Mouse (Mus musculus) midbrain, embryonic 11.5 days (tissue): ENCODE data around the gene Psmb7. TPM values are rescaled to one million over a fixed set of nuclear protein-coding genes. Genes with fewer than 3 reads are reported as not detected.

Source experiments
- ATAC-seq: fragments of 200-750 bp; cut with Nextera tagmentation; 2 replicates; pipeline ENCODE4 v1.8.0; 2017; ENCODE audit warnings: moderate TSS enrichment, moderate library complexity; ENCODE audit not compliant: low FRiP score
- DNase-seq: peaks from one replicate; pipeline ENCODE4 v3.0.0; 2015; ENCODE audit warnings: low spot score; ENCODE audit errors: missing footprints
- H3K27ac ChIP-seq: fragments of 300-500 bp; sonication (generic); 2 replicates; pipeline ENCODE4 v1.5.1; 2014; ENCODE audit warnings: low read depth, low read length
- H3K27me3 ChIP-seq: fragments of 300-500 bp; sonication (generic); 2 replicates; pipeline ENCODE4 v1.6.1; 2014; ENCODE audit warnings: mild to moderate bottlenecking, low read length, moderate library complexity, mixed read lengths; ENCODE audit not compliant: control insufficient read depth, insufficient read depth
- H3K36me3 ChIP-seq: fragments of 300-500 bp; sonication (generic); 2 replicates; pipeline ENCODE4 v1.6.1; 2014; ENCODE audit warnings: mild to moderate bottlenecking, low read length, moderate library complexity, mixed read lengths; ENCODE audit not compliant: control insufficient read depth, insufficient read depth
- H3K4me1 ChIP-seq: fragments of 300-500 bp; sonication (generic); 2 replicates; pipeline ENCODE4 v1.6.1; 2014; ENCODE audit warnings: low read length; ENCODE audit not compliant: control insufficient read depth, insufficient read depth
- H3K4me2 ChIP-seq: fragments of 300-500 bp; sonication (generic); 2 replicates; pipeline ENCODE4 v1.6.1; 2014; ENCODE audit warnings: mild to moderate bottlenecking, moderate library complexity
- H3K4me3 ChIP-seq: fragments of 300-500 bp; sonication (generic); 2 replicates; pipeline ENCODE4 v1.5.1; 2014; ENCODE audit warnings: low read depth, low read length
- H3K9ac ChIP-seq: fragments of 300-500 bp; sonication (generic); 2 replicates; pipeline ENCODE4 v1.6.1; 2014; ENCODE audit warnings: low read length
- H3K9me3 ChIP-seq: fragments of 300-500 bp; sonication (generic); 2 replicates; pipeline ENCODE4 v1.6.1; 2016; ENCODE audit warnings: low read length; ENCODE audit not compliant: control insufficient read depth
- WGBS: fragments of 180-500 bp; shearing (Covaris S2); extraction: QIAGEN DNeasy Blood & Tissue Kit; methylation state at CpG from one replicate; pipeline ENCODE4 v1.1.7; 2014; 5-methylcytosine and 5-hydroxymethylcytosine counted together
- polyA plus RNA-seq: library from polyadenylated mRNA; unstranded; fragments of >200 nt; fragmentation: Nextera tagmentation; extraction: Ambion mirVana; gene quantifications from 2 replicates; pipeline ENCODE4 v1.2.1, GENCODE M21; 2014

Gene Psmb7
- polyA plus RNA-seq, 1 experiment from 2014 or later = 351 TPM

GRCm38 (mm10) chr2:38613576-38613975 is 30.3 kb downstream of the Psmb7 start:
- H3K4me3 ChIP-seq = no peak overlapping the region
- no peak overlapping the region for H3K9ac ChIP-seq
- no peaks in the 10 kb centered on the region for H3K9me3 ChIP-seq
- H3K4me2 ChIP-seq = no peak overlapping the region
- H3K27me3 ChIP-seq = no peaks in the 10 kb centered on the region; the same call in 1 of the 2 replicates
- H3K4me1 ChIP-seq = peaks cover 28% of the 10 kb centered on the region
- no peak for DNase-seq
- WGBS = 92% methylated on average over 3 of the region's 3 CpGs
- no peak overlapping the region for H3K27ac ChIP-seq
- H3K36me3 ChIP-seq = no peaks in the 10 kb centered on the region
- ATAC-seq = no peak

- H3K4me2 ChIP-seq = no peak overlapping the region
- DNase-seq (no peak), ATAC-seq (no peak)
- H3K27me3 ChIP-seq = no peaks in the 10 kb centered on the region; the same call in 1 of the 2 replicates
- H3K9me3 ChIP-seq = no peaks in the 10 kb centered on the region
- no peak overlapping the region for H3K4me3 ChIP-seq
- no peak overlapping the region for H3K27ac ChIP-seq
- 93% methylated on average over 6 of the region's 6 CpGs for WGBS
- peaks cover 28% of the 10 kb centered on the region for H3K4me1 ChIP-seq
- H3K9ac ChIP-seq = no peak overlapping the region
- no peaks in the 10 kb centered on the region for H3K36me3 ChIP-seq
Observed at GRCm38 (mm10) chr2:38612596-38612995, 31.3 kb downstream of the Psmb7 start.

DNA sequence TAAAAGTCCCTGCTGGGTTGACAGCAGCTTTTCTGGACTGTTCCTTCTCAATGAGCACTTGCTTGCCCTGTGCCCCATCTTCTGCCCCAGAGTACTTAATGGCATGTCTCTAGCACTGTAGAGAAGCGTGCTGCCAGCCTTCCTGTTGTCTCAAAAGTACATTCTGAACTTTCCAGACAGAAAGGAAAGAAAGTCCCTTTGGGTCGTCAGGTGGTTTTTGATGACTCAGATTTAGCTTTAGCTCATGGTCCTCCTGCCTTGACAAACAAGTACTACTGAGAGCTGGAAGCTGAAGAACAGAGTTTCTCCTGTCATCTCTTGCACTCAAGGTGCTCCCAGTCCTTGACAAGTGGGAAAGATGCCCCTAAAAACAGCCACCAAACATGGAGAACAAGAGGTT is 33.7 kb downstream of the Psmb7 start:
- Histone ChIP-seq H3K4me2 (no peak overlapping the region), H3K9me3 (no peaks in the 10 kb centered on the region), H3K9ac (no peak overlapping the region), H3K4me1 (peaks cover 12% of the 10 kb centered on the region; the same call in 1 of the 2 replicates), H3K4me3 (no peak overlapping the region), H3K36me3 (no peaks in the 10 kb centered on the region), H3K27ac (no peak overlapping the region), H3K27me3 (no peaks in the 10 kb centered on the region)
- 87% methylated on average over 2 of the region's 2 CpGs for WGBS
- ATAC-seq (no peak), DNase-seq (no peak)

DNA sequence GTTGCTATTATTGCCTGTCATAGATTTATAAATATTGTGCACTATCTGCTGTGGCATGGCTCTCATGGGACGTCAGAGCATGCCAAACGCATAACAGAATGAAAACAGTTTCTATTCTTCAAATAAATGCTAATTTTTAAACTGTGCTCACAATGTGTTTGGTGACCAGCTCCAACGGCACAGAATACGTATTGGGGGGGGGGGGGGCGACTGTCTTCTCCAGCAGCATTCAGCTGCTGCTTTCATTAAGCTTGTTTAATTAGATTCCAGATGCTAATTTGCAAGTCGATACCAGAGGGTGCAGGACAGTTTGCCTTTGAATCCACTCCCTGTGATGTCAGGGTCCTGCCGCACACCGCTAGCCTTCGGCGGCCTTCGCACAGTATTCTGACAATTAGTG is 34.6 kb downstream of the Psmb7 start:
- Histone ChIP-seq H3K4me2 (no peak overlapping the region), H3K9ac (no peak overlapping the region), H3K36me3 (no peaks in the 10 kb centered on the region), H3K9me3 (no peaks in the 10 kb centered on the region), H3K4me1 (peaks cover 8% of the 10 kb centered on the region; the same call in 1 of the 2 replicates), H3K27ac (no peak overlapping the region), H3K4me3 (no peak overlapping the region), H3K27me3 (no peaks in the 10 kb centered on the region)
- 73% methylated on average over 11 of the region's 11 CpGs for WGBS
- ATAC-seq (peak; percentile 69), DNase-seq (no peak)

GRCm38 (mm10) chr2:38608831-38609309 is 35.0 kb downstream of the Psmb7 start:
- Histone ChIP-seq H3K4me3 (no peak overlapping the region), H3K27me3 (no peaks in the 10 kb centered on the region), H3K36me3 (no peaks in the 10 kb centered on the region), H3K4me2 (no peak overlapping the region), H3K9ac (no peak overlapping the region), H3K4me1 (peaks cover 8% of the 10 kb centered on the region; the same call in 1 of the 2 replicates), H3K9me3 (no peaks in the 10 kb centered on the region), H3K27ac (0 out of 2 replicates have a peak overlapping the region, but pooled peaks have one; percentile 3)
- ATAC-seq (peak; percentile 11; the same call in 1 of the 2 replicates), DNase-seq (no peak)
- WGBS = 85% methylated on average over 5 of the region's 5 CpGs

GRCm38 (mm10) chr2:38607716-38608115 is 36.2 kb downstream of the Psmb7 start:
- 78% methylated on average over 1 of the region's 1 CpGs for WGBS
- H3K9ac ChIP-seq = no peak overlapping the region

DNA sequence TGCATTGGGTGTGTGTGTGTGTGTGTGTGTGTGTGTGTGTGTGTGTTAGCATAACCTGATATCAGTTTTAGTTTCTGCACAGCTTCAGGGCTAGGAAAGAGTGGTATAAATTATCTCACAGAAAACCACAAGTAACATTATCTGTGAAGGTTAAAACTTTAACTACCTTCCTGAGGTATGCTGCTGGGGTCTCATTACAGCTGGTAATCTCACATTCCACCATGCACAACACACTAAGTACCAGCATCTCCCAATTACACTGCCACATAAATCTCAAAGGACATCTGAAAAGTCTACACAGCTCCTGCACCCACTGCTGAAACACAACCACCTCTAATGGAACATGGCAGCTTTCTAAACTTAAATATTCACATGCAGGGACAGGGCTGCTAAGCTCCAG is 43.0 kb downstream of the Psmb7 start:
- DNase-seq (no peak), ATAC-seq (no peak)
- Histone ChIP-seq H3K9ac (no peak overlapping the region), H3K27me3 (no peaks in the 10 kb centered on the region), H3K27ac (no peak overlapping the region), H3K9me3 (no peaks in the 10 kb centered on the region), H3K4me3 (no peak overlapping the region), H3K4me1 (no peaks in the 10 kb centered on the region), H3K36me3 (no peaks in the 10 kb centered on the region), H3K4me2 (no peak overlapping the region)

More at GRCm38 (mm10) chr2:38607716-38608115, 36.2 kb downstream of the Psmb7 start:
- Histone ChIP-seq H3K4me3 (no peak overlapping the region), H3K36me3 (no peaks in the 10 kb centered on the region), H3K4me1 (peaks cover 8% of the 10 kb centered on the region; the same call in 1 of the 2 replicates), H3K9me3 (no peaks in the 10 kb centered on the region), H3K27ac (no peak overlapping the region), H3K4me2 (no peak overlapping the region), H3K27me3 (no peaks in the 10 kb centered on the region)
- no peak for ATAC-seq
- no peak for DNase-seq

GRCm38 (mm10) chr2:38598395-38598794 is 45.5 kb downstream of the Psmb7 start:
- 88% methylated on average over 2 of the region's 2 CpGs for WGBS
- no peaks in the 10 kb centered on the region for H3K9me3 ChIP-seq
- no peaks in the 10 kb centered on the region for H3K4me1 ChIP-seq
- no peaks in the 10 kb centered on the region for H3K36me3 ChIP-seq
- H3K4me2 ChIP-seq = no peak overlapping the region
- H3K9ac ChIP-seq = no peak overlapping the region
- H3K27me3 ChIP-seq = no peaks in the 10 kb centered on the region
- no peak overlapping the region for H3K27ac ChIP-seq
- no peak for DNase-seq
- ATAC-seq = no peak
- H3K4me3 ChIP-seq = no peak overlapping the region

DNA sequence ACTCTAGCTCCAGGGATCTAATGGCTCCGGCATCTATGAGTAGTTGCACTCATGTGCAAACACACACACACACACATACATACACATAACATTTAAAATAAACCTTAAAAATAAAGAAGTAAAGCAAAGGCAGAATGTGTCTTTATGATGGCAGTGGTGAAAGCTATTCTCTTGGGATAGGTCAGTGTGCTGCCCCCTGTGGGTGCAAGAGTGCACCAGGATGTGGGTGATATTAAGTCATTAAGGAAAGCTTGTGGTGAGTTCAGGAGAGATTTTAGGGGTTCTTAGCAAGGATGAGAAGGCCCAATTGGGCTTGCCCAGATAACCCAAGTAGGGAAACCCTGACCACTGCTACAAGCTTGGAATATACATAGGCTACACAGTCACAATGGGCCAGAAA is 46.0 kb downstream of the Psmb7 start:
- no peak overlapping the region for H3K4me2 ChIP-seq
- no peaks in the 10 kb centered on the region for H3K36me3 ChIP-seq
- H3K9ac ChIP-seq = no peak overlapping the region
- 100% methylated on average over 1 of the region's 1 CpGs for whole genome bisulfite sequencing
- ATAC-seq (no peak), DNase-seq (no peak)
- H3K27me3 ChIP-seq = no peaks in the 10 kb centered on the region
- no peak overlapping the region for H3K4me3 ChIP-seq
- no peaks in the 10 kb centered on the region for H3K4me1 ChIP-seq
- H3K9me3 ChIP-seq = no peaks in the 10 kb centered on the region
- no peak overlapping the region for H3K27ac ChIP-seq
